Mouse (Mus musculus) thymus, postnatal 14 days (tissue): ENCODE measurements at regions not wholly inside any gene's neighbourhood (a gene's known extent, or its start where the extent isn't known, plus 50 kb on each side); places are given as distances from the start of the nearest gene placed in this dataset.

ENCODE experiments used
- DNase-seq: peaks from one replicate; pipeline ENCODE4 v3.0.0; 2021

GRCm38 (mm10) chr5:149909108-149909739 is 109.3 kb upstream of the Rxfp2 start:
- no peak for DNase-seq

GRCm38 (mm10) chr5:149909971-149910370 is 108.5 kb upstream of the Rxfp2 start:
- no peak for DNase-seq

GRCm38 (mm10) chr5:149911968-149912367 is 106.5 kb upstream of the Rxfp2 start:
- no peak for DNase-seq

GRCm38 (mm10) chr5:149915761-149916160 is 102.7 kb upstream of the Rxfp2 start:
- DNase-seq: no peak

- DNase-seq: no peak
Observed at GRCm38 (mm10) chr5:149917374-149917773, 101.1 kb upstream of the Rxfp2 start.

- no peak for DNase-seq
Observed at GRCm38 (mm10) chr5:149919097-149919496, 99.4 kb upstream of the Rxfp2 start.

- no peak for DNase-seq
Observed at GRCm38 (mm10) chr5:149920326-149920725, 98.1 kb upstream of the Rxfp2 start.

GRCm38 (mm10) chr5:149924501-149924900 is 94.0 kb upstream of the Rxfp2 start:
- no peak for DNase-seq

GRCm38 (mm10) chr5:149926786-149927185 is 91.7 kb upstream of the Rxfp2 start:
- DNase-seq: no peak

GRCm38 (mm10) chr5:149931574-149932161 is 86.8 kb upstream of the Rxfp2 start:
- DNase-seq: no peak

GRCm38 (mm10) chr5:149932220-149932619 is 86.3 kb upstream of the Rxfp2 start:
- DNase-seq: no peak

GRCm38 (mm10) chr5:149945651-149946050 is 72.8 kb upstream of the Rxfp2 start:
- no peak for DNase-seq

GRCm38 (mm10) chr5:149947491-149947890 is 71.0 kb upstream of the Rxfp2 start:
- no peak for DNase-seq

- DNase-seq: no peak
Observed at GRCm38 (mm10) chr5:149956931-149957330, 61.5 kb upstream of the Rxfp2 start.

GRCm38 (mm10) chr5:149961178-149961577 is 57.3 kb upstream of the Rxfp2 start:
- no peak for DNase-seq

- DNase-seq: no peak
Observed at GRCm38 (mm10) chr5:149964748-149965147, 53.7 kb upstream of the Rxfp2 start.
